Mouse (Mus musculus): Measurements from ENCODE around the gene Ddah1. TPM values are rescaled to one million over a fixed set of nuclear protein-coding genes. Genes with fewer than 3 reads are reported as not detected.

Ddah1 gene
- polyA plus RNA-seq, 1 experiment from 2014 or later: 85.9 TPM

DNA sequence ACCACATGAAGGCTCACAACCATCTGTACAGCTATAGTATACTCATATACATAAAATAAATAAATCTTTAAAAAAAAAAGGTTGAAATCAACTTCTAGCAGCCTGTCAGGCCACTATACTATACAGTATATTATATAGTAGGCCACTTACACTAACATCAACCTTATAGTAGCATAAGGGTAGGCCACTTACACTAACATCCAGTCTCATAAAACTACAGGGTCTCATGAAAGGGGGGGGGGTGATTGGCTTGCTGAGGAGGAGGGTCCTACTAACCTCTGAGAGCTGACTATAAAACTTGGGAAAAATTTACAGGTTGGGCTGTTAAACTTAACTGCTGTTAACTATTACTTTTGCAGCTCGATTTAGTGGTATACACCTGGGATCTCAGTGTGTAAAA is 121.9 kb downstream of the Ddah1 start:
- no peaks in the 10 kb centered on the region for H3K36me3 ChIP-seq (replicated peaks)
- H3K27ac ChIP-seq: no peak overlapping the region
- no peak overlapping the region for H3K9ac ChIP-seq
- H3K4me2 ChIP-seq: no peak overlapping the region
- H3K4me1 ChIP-seq: peaks cover 22% of the 10 kb centered on the region
- WGBS: 82% methylated on average over 1 of the region's 1 CpGs
- ATAC-seq (ENCODE audit: low FRiP score): no peak
- no peaks in the 10 kb centered on the region for H3K27me3 ChIP-seq
- no peaks in the 10 kb centered on the region for H3K9me3 ChIP-seq
- H3K4me3 ChIP-seq (replicated peaks): no peak overlapping the region

DNA sequence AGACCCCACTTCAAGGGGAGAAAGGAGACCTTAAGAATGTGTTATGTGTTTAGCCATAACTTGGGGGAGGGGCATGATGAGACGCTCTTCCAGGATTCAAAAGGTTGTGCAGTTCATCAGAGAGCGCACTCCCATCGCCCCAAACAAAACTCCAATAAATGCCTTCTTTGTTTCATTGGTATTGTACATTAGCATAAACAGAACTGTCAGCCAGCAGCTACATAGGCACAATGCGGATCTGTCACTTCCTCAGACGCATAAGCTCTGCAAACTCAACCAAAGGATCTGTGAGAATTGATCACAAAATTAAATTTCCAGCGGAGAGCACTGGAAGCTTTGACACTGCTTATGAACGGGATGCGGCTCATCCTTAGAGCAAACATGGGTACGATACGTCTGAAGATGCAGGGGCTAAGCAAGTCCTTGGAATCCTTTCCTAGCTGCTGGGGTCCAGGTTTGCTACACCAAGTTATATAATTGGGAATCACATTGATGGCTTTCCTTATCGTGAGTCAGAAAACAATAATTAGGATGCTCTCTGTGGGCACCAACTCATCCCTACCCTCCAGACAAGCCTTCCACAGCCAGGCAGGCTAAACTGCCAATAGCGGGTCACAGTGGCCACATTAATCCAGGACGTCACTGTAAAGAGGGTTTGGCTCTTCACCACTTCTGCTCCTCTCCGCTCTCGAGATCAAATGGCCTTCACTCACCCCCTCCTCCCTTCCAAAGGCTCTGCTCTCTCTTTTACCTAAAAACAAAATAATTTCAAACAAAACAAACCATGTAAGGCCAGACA is 123.8 kb downstream of the Ddah1 start:
- H3K4me3 ChIP-seq (replicated peaks): no peak overlapping the region

DNA sequence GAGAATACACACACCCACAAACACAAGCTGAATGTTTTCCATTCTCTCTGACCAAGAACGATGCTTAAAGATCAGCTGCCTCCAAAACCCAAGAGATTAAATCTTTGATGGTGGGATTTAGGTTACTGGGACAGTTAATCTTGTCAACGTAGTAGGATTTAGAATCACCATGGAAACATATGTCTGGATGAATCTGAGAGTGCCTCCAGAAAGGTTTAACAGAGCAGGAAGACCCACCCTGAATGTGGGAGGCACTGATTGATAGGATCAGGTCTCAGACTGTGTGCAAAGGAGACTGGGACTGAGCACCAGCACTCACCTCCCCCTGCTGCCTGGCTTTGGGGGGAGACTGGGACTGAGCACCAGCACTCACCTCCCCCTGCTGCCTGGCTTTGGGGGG is 124.8 kb downstream of the Ddah1 start:
- peak; percentile 45 for ATAC-seq (ENCODE audit: low FRiP score)
- Histone ChIP-seq H3K4me2 (no peak overlapping the region), H3K9me3 (no peaks in the 10 kb centered on the region), H3K27me3 (no peaks in the 10 kb centered on the region), H3K9ac (no peak overlapping the region), H3K27ac (no peak overlapping the region), H3K36me3 (replicated peaks) (no peaks in the 10 kb centered on the region), H3K4me1 (peaks cover 35% of the 10 kb centered on the region), H3K4me3 (replicated peaks) (no peak overlapping the region)
- 42% methylated on average over 2 of the region's 2 CpGs for WGBS

More for the DNA sequence above, 123.8 kb downstream of the Ddah1 start:
- H3K36me3 ChIP-seq (replicated peaks): no peaks in the 10 kb centered on the region
- H3K4me2 ChIP-seq: no peak overlapping the region
- no peaks in the 10 kb centered on the region for H3K9me3 ChIP-seq
- H3K4me1 ChIP-seq: peaks cover 35% of the 10 kb centered on the region
- H3K9ac ChIP-seq: no peak overlapping the region
- ATAC-seq (ENCODE audit: low FRiP score): no peak
- H3K27ac ChIP-seq: peak overlapping the region; percentile 65; the same call in 1 of the 2 replicates
- no peaks in the 10 kb centered on the region for H3K27me3 ChIP-seq
- WGBS: 73% methylated on average over 15 of the region's 15 CpGs

- peaks cover 4% of the 10 kb centered on the region; the same call in 1 of the 2 replicates for H3K36me3 ChIP-seq (replicated peaks)
- H3K9ac ChIP-seq: no peak overlapping the region
- H3K9me3 ChIP-seq: no peaks in the 10 kb centered on the region
- H3K27me3 ChIP-seq: no peaks in the 10 kb centered on the region
- H3K4me3 ChIP-seq (replicated peaks): no peak overlapping the region
- no peak for ATAC-seq (ENCODE audit: low FRiP score)
- 42% methylated on average over 4 of the region's 4 CpGs for WGBS
- no peak overlapping the region for H3K4me2 ChIP-seq
- peaks cover 43% of the 10 kb centered on the region for H3K4me1 ChIP-seq
- H3K27ac ChIP-seq: peak overlapping the region; percentile 77
Measured at GRCm38 (mm10) chr3:145885376-145885775, 126.9 kb downstream of the Ddah1 start.

DNA sequence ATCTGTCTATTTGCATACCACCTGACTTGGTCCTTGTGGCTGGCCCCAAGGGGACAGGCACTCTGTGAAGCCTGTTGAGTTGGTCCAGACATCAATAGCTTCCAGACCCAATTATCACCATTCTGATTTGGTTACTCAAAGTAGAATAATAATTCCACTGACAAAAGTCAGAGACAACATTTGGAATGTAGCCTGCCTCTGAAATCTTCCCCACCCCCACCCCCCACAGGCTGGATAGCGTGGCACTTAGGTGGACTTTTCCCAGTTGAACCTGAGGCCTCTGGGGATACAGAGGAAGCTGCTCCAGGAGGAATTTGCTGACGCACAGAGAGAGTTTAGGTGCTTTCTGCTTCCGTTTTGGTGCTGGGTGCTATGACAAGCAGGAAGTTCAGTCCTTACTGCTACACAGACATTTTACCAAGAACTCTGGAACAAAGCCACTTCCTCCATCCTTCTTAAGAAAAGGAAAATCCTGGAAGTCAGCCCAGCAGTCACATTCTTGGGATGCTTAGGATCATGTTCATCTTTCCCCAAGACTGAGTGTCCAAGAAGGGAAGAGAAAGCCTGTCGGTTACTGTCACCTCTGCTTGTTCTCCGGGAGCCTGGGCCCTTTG is 127.5 kb downstream of the Ddah1 start:
- Histone ChIP-seq H3K4me3 (replicated peaks) (no peak overlapping the region), H3K9ac (no peak overlapping the region), H3K27me3 (no peaks in the 10 kb centered on the region), H3K27ac (peak overlapping the region; percentile 77), H3K4me1 (peaks cover 49% of the 10 kb centered on the region), H3K4me2 (no peak overlapping the region), H3K9me3 (no peaks in the 10 kb centered on the region), H3K36me3 (replicated peaks) (peaks cover 4% of the 10 kb centered on the region; the same call in 1 of the 2 replicates)
- 64% methylated on average over 5 of the region's 5 CpGs for WGBS
- no peak for ATAC-seq (ENCODE audit: low FRiP score)

DNA sequence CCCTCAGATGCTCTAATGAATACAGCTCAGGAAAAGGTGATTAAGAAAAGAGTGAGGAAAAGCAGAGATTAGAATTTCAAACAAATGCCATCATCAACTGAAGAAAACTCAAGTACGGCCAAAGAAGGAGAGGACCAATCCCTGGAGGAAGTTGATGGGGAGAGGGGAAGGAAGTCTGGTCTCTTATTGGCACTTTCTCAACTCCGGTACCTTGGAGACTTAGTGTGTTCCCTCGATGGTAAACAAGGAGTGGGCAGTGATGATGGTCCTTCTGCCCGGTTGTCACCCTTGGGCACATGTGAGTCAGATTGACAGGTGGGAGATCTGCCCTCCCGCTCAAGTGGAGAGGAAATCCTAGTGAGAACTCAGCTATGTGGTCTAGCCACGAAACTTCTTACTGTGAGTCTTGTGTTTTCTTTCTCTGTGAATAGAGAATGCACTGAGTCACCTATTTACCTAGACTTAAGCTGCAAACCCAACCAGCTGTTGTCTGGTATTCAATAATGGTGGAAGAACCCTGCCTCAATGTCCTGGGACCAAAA is 129.0 kb downstream of the Ddah1 start:
- WGBS: 81% methylated on average over 6 of the region's 6 CpGs
- ATAC-seq (ENCODE audit: low FRiP score): no peak
- Histone ChIP-seq H3K4me1 (peaks cover 42% of the 10 kb centered on the region), H3K27me3 (no peaks in the 10 kb centered on the region), H3K4me2 (no peak overlapping the region), H3K27ac (no peak overlapping the region), H3K36me3 (replicated peaks) (peaks cover 4% of the 10 kb centered on the region; the same call in 1 of the 2 replicates), H3K9me3 (no peaks in the 10 kb centered on the region), H3K9ac (no peak overlapping the region), H3K4me3 (replicated peaks) (no peak overlapping the region)

DNA sequence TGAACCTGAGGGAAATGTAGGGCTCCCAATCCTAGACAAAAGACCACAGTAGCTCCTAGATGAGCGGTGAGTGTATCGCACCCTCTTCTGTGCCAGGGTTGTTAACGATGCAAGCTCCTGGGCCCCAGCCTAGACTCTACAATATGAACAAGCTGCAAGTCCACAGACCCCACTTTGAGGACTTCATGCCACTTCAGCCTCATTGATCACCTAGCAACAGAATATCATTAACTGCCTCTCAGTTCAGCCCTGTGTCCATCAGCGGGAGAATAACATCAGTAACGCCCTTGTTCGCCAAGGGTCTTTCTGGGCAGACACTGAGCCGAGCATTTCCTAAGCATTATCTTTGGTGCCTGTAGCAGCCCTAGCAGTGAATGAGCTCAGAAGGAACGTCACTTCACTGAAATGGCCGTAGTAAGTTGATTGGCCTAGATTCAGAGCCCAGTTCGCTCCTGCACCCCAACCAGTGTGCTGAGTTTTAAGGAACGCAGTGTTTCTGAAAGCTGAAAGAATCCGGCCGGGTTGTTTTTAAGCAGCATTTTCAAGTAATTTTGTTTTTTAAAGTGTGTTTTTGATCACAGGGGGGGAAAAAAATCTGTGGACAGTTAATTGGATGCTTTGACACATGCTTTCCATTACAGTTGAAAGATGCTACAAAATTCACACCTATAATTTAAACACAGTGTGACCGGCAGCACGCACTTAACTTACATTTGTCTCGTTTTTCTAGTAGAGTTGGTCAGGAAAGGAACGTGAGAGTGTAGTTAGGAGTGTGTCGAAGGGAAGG is 132.1 kb downstream of the Ddah1 start:
- Histone ChIP-seq H3K9ac (no peak overlapping the region), H3K4me2 (peak overlapping the region; percentile 6), H3K9me3 (no peaks in the 10 kb centered on the region), H3K36me3 (replicated peaks) (peaks cover 8% of the 10 kb centered on the region; the same call in 1 of the 2 replicates), H3K27ac (peak overlapping the region; percentile 91), H3K27me3 (no peaks in the 10 kb centered on the region), H3K4me3 (replicated peaks) (no peak overlapping the region), H3K4me1 (peaks cover 38% of the 10 kb centered on the region)
- ATAC-seq (ENCODE audit: low FRiP score): peak; percentile 92
- 27% methylated on average over 18 of the region's 18 CpGs for WGBS

DNA sequence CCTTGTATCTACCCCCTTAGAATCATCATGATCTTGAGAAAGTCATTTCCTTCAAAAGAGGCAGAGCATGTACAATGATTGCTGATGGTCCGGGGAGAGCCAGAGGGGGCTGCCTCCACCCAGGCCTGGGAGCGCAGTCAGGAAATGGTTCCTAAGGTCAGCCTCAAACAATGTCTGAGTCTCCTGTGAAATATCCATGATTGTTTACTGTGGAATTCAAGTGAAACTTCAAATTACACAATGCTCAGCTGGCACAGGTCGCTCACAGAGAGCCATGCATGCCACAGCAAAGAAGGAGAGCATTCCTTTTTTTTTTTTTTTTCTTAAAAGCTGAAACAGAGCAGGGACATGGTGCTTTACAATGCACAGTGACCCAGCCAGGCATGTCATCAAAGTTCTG is 134.0 kb downstream of the Ddah1 start:
- WGBS: 89% methylated on average over 3 of the region's 3 CpGs
- ATAC-seq (ENCODE audit: low FRiP score): no peak
- H3K4me1 ChIP-seq: peaks cover 27% of the 10 kb centered on the region
- H3K36me3 ChIP-seq (replicated peaks): peaks cover 13% of the 10 kb centered on the region; the same call in 1 of the 2 replicates
- H3K27ac ChIP-seq: no peak overlapping the region; the same call in 1 of the 2 replicates
- H3K9me3 ChIP-seq: no peaks in the 10 kb centered on the region
- no peak overlapping the region for H3K4me3 ChIP-seq (replicated peaks)
- H3K9ac ChIP-seq: no peak overlapping the region
- H3K4me2 ChIP-seq: no peak overlapping the region
- no peaks in the 10 kb centered on the region for H3K27me3 ChIP-seq

- Histone ChIP-seq H3K4me2 (no peak overlapping the region), H3K36me3 (replicated peaks) (peaks cover 12% of the 10 kb centered on the region; the same call in 1 of the 2 replicates), H3K9ac (no peak overlapping the region), H3K4me3 (replicated peaks) (no peak overlapping the region), H3K27ac (no peak overlapping the region), H3K9me3 (no peaks in the 10 kb centered on the region), H3K4me1 (peaks cover 27% of the 10 kb centered on the region), H3K27me3 (no peaks in the 10 kb centered on the region)
- ATAC-seq (ENCODE audit: low FRiP score): no peak
- 71% methylated on average over 12 of the region's 12 CpGs for WGBS
Measured at GRCm38 (mm10) chr3:145894131-145894530, 135.7 kb downstream of the Ddah1 start.

- Histone ChIP-seq H3K27ac (no peak overlapping the region), H3K36me3 (replicated peaks) (peaks cover 10% of the 10 kb centered on the region; the same call in 1 of the 2 replicates), H3K9ac (no peak overlapping the region), H3K27me3 (no peaks in the 10 kb centered on the region), H3K4me1 (0 out of 2 replicates have a peak, but pooled peaks cover 8% of the 10 kb centered on the region), H3K4me2 (no peak overlapping the region), H3K4me3 (replicated peaks) (no peak overlapping the region), H3K9me3 (no peaks in the 10 kb centered on the region)
- 83% methylated on average over 11 of the region's 11 CpGs for WGBS
- ATAC-seq (ENCODE audit: low FRiP score): no peak
Measured at GRCm38 (mm10) chr3:145897749-145898148, 139.3 kb downstream of the Ddah1 start.

DNA sequence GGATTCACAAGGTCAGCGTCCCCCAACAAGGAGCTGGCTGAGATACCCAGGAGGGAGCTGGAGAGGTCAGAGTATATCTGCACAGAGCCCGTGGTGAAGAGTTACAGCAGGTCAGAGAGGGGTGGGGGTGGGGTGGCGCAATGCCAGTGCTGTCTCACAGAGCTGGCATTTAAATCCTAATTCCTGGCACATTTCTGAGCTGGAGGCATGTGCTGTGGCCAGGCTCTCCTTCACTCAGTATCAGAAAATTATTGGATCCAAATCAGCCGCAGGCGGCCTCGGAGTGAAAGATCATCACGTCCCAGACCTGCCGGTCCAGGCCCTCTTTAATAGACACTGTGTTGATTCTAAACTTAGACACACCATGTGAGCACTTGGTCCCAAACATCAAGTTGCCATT is 141.4 kb downstream of the Ddah1 start:
- Histone ChIP-seq H3K4me1 (peaks cover 3% of the 10 kb centered on the region; the same call in 1 of the 2 replicates), H3K4me3 (replicated peaks) (no peak overlapping the region), H3K9me3 (no peaks in the 10 kb centered on the region), H3K27me3 (no peaks in the 10 kb centered on the region), H3K9ac (no peak overlapping the region), H3K4me2 (no peak overlapping the region), H3K36me3 (replicated peaks) (peaks cover 10% of the 10 kb centered on the region; the same call in 1 of the 2 replicates), H3K27ac (no peak overlapping the region)
- no peak for ATAC-seq (ENCODE audit: low FRiP score)
- 93% methylated on average over 8 of the region's 8 CpGs for WGBS

DNA sequence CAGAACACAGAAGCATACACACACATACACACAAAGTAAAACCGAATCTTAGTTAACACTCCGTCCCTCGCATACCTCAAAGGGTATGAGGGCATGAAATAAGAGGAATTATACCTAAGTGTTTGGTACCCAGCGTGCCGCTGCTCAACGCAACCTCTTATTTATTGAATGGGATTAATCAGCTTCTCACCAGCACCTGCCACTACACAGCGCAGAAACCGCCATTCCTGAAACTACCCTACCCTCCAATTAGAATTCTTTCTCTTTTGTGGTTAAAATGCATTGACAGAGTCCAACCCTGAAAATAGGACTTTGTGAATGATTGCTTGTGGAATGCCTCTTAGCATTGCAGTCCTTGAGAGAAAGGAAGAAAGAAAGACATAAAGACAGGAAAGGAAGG is 145.1 kb downstream of the Ddah1 start:
- ATAC-seq (ENCODE audit: low FRiP score): peak; percentile 59; the same call in 1 of the 2 replicates
- Histone ChIP-seq H3K27ac (0 out of 2 replicates have a peak overlapping the region, but pooled peaks have one; percentile 46), H3K36me3 (replicated peaks) (no peaks in the 10 kb centered on the region), H3K4me1 (peaks cover 8% of the 10 kb centered on the region; the same call in 1 of the 2 replicates), H3K4me3 (replicated peaks) (no peak overlapping the region), H3K4me2 (no peak overlapping the region), H3K27me3 (no peaks in the 10 kb centered on the region), H3K9ac (no peak overlapping the region), H3K9me3 (no peaks in the 10 kb centered on the region)
- 53% methylated on average over 8 of the region's 8 CpGs for WGBS
